Mouse (Mus musculus) MEL (cell line): ENCODE results near the gene Evi2b. TPM values are rescaled to one million over a fixed set of nuclear protein-coding genes. Genes with fewer than 3 reads are reported as not detected.
A peak's percentile ranks its signal among the peaks of the same experiment; 100 is the strongest.

Experiments used
- DNase-seq: peaks from one replicate; pipeline ENCODE4 v3.0.0; 2011; ENCODE audit warnings: low read depth, low spot score
- H3K27ac ChIP-seq: 2 replicates; pipeline ENCODE4 v1.5.1; 2012; ENCODE audit warnings: low read depth, mild to moderate bottlenecking, control low read depth, low read length, moderate library complexity; ENCODE audit not compliant: control insufficient read depth
- H3K27me3 ChIP-seq, 2 experiments: fragments of 150-350 bp in 1 of 2; sonication (generic) in 1 of 2; 2 replicates each; pipeline ENCODE4 v1.6.1; 2012; ENCODE audit warnings: low read length in 2 of 2, mild to moderate bottlenecking in 2 of 2, improper control_type of control experiment in 1 of 2, moderate library complexity in 1 of 2; ENCODE audit not compliant: insufficient read depth in 2 of 2, control insufficient read depth in 1 of 2
- H3K36me3 ChIP-seq, 2 experiments: 2 replicates each; pipeline ENCODE4 v1.6.1; 2012 to 2014; ENCODE audit warnings: low read length in 2 of 2, improper control_type of control experiment in 1 of 2, inconsistent platforms in 1 of 2, mild to moderate bottlenecking in 1 of 2; ENCODE audit not compliant: insufficient read depth in 2 of 2, control insufficient read depth in 1 of 2
- H3K4me1 ChIP-seq, 2 experiments: fragments of 150-350 bp in 1 of 2; sonication (generic) in 1 of 2; 2 replicates each; pipeline ENCODE4 v1.6.1; 2012; ENCODE audit warnings: low read length in 2 of 2, improper control_type of control experiment in 1 of 2, mild to moderate bottlenecking in 1 of 2; ENCODE audit not compliant: insufficient read depth in 2 of 2, control insufficient read depth in 1 of 2
- H3K4me3 ChIP-seq, 2 experiments: fragments of 150-350 bp in 1 of 2; sonication (generic) in 1 of 2; 2 replicates each; pipeline ENCODE4 v1.5.1; 2012; ENCODE audit warnings: low read depth in 2 of 2, low read length in 2 of 2, mild to moderate bottlenecking in 2 of 2, moderate library complexity in 2 of 2, control low read depth in 1 of 2, improper control_type of control experiment in 1 of 2; ENCODE audit not compliant: control insufficient read depth in 1 of 2, insufficient read depth in 1 of 2
- H3K79me2 ChIP-seq: 2 replicates; pipeline ENCODE4 v1.6.1; 2012; ENCODE audit warnings: mild to moderate bottlenecking, low read length, moderate library complexity; ENCODE audit not compliant: control insufficient read depth, poor library complexity, insufficient read depth
- H3K9ac ChIP-seq: 2 replicates; pipeline ENCODE4 v1.6.1; 2012; ENCODE audit warnings: low read depth, mild to moderate bottlenecking, control low read depth, low read length, moderate library complexity; ENCODE audit not compliant: control insufficient read depth, poor library complexity, severe bottlenecking
- H3K9me3 ChIP-seq: fragments of 150-350 bp; sonication (generic); replicated peaks from 2 replicates; pipeline ENCODE4 v1.6.1; 2012; ENCODE audit warnings: mild to moderate bottlenecking, low read length, improper control_type of control experiment, moderate library complexity; ENCODE audit not compliant: insufficient read depth
- ETS1 ChIP-seq: IDR thresholded peaks from 2 replicates; pipeline ENCODE4 v1.6.1; 2012; ENCODE audit warnings: low read depth, mild to moderate bottlenecking, inconsistent platforms, low read length, improper control_type of control experiment, moderate library complexity
- GATA1 ChIP-seq: IDR thresholded peaks from 2 replicates; pipeline ENCODE4 v1.6.1; 2011; ENCODE audit warnings: low read depth, low read length, improper control_type of control experiment
- MEF2A ChIP-seq: IDR thresholded peaks from 2 replicates; pipeline ENCODE4 v1.6.1; 2014; ENCODE audit warnings: low read depth, mild to moderate bottlenecking, inconsistent platforms, low read length, improper control_type of control experiment; ENCODE audit not compliant: poor library complexity, insufficient replicate concordance, severe bottlenecking; ENCODE audit errors: extremely low read depth
- MYB ChIP-seq: IDR thresholded peaks from 2 replicates; pipeline ENCODE4 v1.6.1; 2011; ENCODE audit warnings: mild to moderate bottlenecking, low read depth, low read length, improper control_type of control experiment
- MYC ChIP-seq: IDR thresholded peaks from 2 replicates; pipeline ENCODE4 v1.6.1; 2011; ENCODE audit warnings: low read depth, mild to moderate bottlenecking, low read length, improper control_type of control experiment, moderate library complexity
- NRF1 ChIP-seq: IDR thresholded peaks from 2 replicates; pipeline ENCODE4 v1.6.1; 2014; ENCODE audit warnings: low read depth, mild to moderate bottlenecking, inconsistent platforms, low read length, improper control_type of control experiment, moderate library complexity; ENCODE audit not compliant: poor library complexity, insufficient read depth, severe bottlenecking
- POLR2A ChIP-seq, 2 experiments: IDR thresholded peaks; 2 replicates each; pipeline ENCODE4 v1.6.1; 2011 to 2012; ENCODE audit warnings: low read length in 2 of 2, mild to moderate bottlenecking in 2 of 2, control low read depth in 1 of 2, improper control_type of control experiment in 1 of 2, low read depth in 1 of 2, moderate library complexity in 1 of 2; ENCODE audit not compliant: control insufficient read depth in 1 of 2, insufficient read depth in 1 of 2, poor library complexity in 1 of 2
- POLR2AphosphoS2 ChIP-seq: IDR thresholded peaks from 2 replicates; pipeline ENCODE4 v1.6.1; 2011; ENCODE audit warnings: low read length, improper control_type of control experiment
- RAD21 ChIP-seq: IDR thresholded peaks from 2 replicates; pipeline ENCODE4 v1.6.1; 2011; ENCODE audit warnings: mild to moderate bottlenecking, low read depth, low read length, improper control_type of control experiment
- SIN3A ChIP-seq: IDR thresholded peaks from 2 replicates; pipeline ENCODE4 v1.6.1; 2012; ENCODE audit warnings: low read length, improper control_type of control experiment, inconsistent platforms
- UBTF ChIP-seq: IDR thresholded peaks from 2 replicates; pipeline ENCODE4 v1.6.1; 2012; ENCODE audit warnings: low read depth, mild to moderate bottlenecking, inconsistent platforms, low read length, improper control_type of control experiment, moderate library complexity, borderline replicate concordance; ENCODE audit not compliant: insufficient read depth
- USF1 ChIP-seq: IDR thresholded peaks from 2 replicates; pipeline ENCODE4 v1.6.1; 2014; ENCODE audit warnings: low read depth, mild to moderate bottlenecking, inconsistent platforms, low read length, improper control_type of control experiment, moderate library complexity
- USF2 ChIP-seq, 2 experiments: IDR thresholded peaks; 2 replicates each; pipeline ENCODE4 v1.6.1; 2011 to 2012; ENCODE audit warnings: improper control_type of control experiment in 2 of 2, low read length in 2 of 2, borderline replicate concordance in 1 of 2, inconsistent platforms in 1 of 2, low read depth in 1 of 2, mild to moderate bottlenecking in 1 of 2; ENCODE audit not compliant: insufficient read depth in 1 of 2
- ZNF384 ChIP-seq: IDR thresholded peaks from 2 replicates; pipeline ENCODE4 v1.6.1; 2012; ENCODE audit warnings: low read depth, mild to moderate bottlenecking, inconsistent platforms, low read length, improper control_type of control experiment
- polyA plus RNA-seq, 2 experiments: library from polyadenylated mRNA; stranded (reverse) in 1 of 2; unstranded in 1 of 2; fragments of >175 nt in 1 of 2; fragments of >200 nt in 1 of 2; gene quantifications; 2 replicates each; pipeline versions ENCODE4 v1.2.1 to v1.2.4; 2012; ENCODE audit warnings: low replicate concordance in 2 of 2, low read depth in 1 of 2; ENCODE audit not compliant: insufficient read length in 2 of 2, insufficient read depth in 1 of 2, missing spikeins in 1 of 2
- total RNA-seq: library from RNA; depleted of rRNA; stranded (reverse); fragments of 300-350 nt; gene quantifications from 2 replicates; pipeline ENCODE4 v1.2.3, GENCODE M21; 2012

Evi2b gene
- total and polyA plus RNA-seq, 3 experiments: 8.1 to 42.4 TPM; not detected in 1

DNA sequence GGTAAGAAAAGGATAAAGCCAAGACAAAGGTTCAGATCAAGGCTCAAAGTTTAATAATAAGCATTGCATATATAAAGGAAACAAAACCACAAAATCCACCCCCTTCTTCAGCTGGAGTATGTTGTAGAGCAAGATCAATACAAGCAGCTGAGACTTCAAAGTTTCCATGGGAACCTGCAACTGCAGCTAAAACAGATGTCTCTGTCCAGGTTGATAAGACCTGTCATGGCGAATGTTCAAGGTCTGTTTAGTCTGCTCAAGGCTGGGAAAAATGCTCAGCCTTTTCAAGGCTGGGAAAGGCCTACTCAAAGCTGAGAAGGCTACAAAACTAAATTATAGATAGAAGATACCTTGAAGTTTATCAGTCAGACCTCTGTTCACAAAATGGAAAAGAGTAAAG lies 29.1 kb upstream of the Evi2b start:
- no peak for TF ChIP-seq MYC
- TF ChIP-seq USF2 (IDR thresholded peaks at IDR 0.05; ENCODE audit: borderline replicate concordance in 1 of 2, insufficient read depth in 1 of 2, low read depth in 1 of 2, low read length in 2 of 2): no peak
- TF ChIP-seq USF1: no peak
- 0 out of 2 replicates have a peak, but pooled peaks have one; percentile 12 for TF ChIP-seq GATA1
- TF ChIP-seq ETS1: peak; percentile 66
- TF ChIP-seq SIN3A: peak; percentile 25; the same call in 1 of the 2 replicates
- TF ChIP-seq, all 39 proteins: peak for 3
- DNase-seq: peak; percentile 49
- H3K27ac ChIP-seq: no peak overlapping the region
- H3K4me1 ChIP-seq: no peaks in the 10 kb centered on the region
- H3K79me2 ChIP-seq: no peaks in the 10 kb centered on the region
- no peak overlapping the region for H3K9ac ChIP-seq
- H3K9me3 ChIP-seq: no peaks in the 10 kb centered on the region
- no peaks in the 10 kb centered on the region for H3K27me3 ChIP-seq
- peaks cover 2 to 26% of the 10 kb centered on the region in 2 experiments; a peak in 3 of 4 replicates for H3K36me3 ChIP-seq
- H3K4me3 ChIP-seq: no peak overlapping the region

DNA sequence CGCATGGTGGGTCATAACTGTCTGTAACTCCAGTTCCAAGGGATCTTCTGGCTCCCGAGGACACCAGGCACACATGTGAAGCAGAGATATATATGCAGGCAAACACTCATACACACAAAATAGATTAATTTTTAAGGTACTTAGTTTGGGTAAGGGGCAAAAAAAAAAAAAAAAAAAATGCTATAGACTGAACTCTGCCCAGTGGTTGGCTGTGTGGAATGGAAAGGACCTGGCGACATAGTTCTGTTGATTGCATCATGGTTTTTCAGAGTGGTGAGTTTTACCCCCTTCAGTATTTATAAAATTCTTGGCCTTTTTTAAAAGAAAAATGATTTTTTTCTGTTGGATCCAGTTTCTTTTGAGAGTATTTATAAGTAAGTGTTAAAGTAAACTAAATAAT lies 12.7 kb upstream of the Evi2b start:
- Histone ChIP-seq H3K9ac (no peak overlapping the region), H3K4me3 (no peak overlapping the region), H3K9me3 (no peaks in the 10 kb centered on the region), H3K27ac (no peak overlapping the region), H3K27me3 (no peaks in the 10 kb centered on the region), H3K36me3 (peaks cover 0 to 3% of the 10 kb centered on the region in 2 experiments; a peak in 1 of 4 replicates), H3K4me1 (peaks cover 0 to 4% of the 10 kb centered on the region in 2 experiments; a peak in 3 of 4 replicates), H3K79me2 (no peaks in the 10 kb centered on the region)
- TF ChIP-seq MYB: no peak
- TF ChIP-seq ZNF384: 0 out of 2 replicates have a peak, but pooled peaks have one; percentile 15
- DNase-seq: no peak

DNA sequence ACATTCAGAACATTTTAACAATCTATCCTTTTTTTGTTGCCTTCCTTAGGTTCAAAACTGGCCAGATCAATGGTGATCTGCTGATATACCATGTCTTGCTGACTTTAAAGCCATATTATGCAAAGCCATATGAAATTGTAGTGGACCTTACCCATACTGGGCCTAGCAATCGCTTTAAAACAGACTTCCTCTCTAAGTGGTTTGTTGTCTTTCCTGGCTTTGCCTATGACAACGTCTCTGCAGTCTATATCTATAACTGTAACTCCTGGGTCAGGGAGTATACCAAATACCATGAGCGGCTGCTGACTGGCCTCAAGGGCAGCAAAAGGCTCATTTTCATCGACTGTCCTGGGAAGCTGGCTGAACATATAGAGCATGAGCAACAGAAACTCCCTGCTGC lies 12.0 kb upstream of the Evi2b start:
- no peak overlapping the region for H3K4me3 ChIP-seq
- H3K4me1 ChIP-seq: peaks cover 0 to 4% of the 10 kb centered on the region in 2 experiments; a peak in 3 of 4 replicates
- no peak overlapping the region for H3K9ac ChIP-seq
- DNase-seq: no peak
- H3K27me3 ChIP-seq: no peaks in the 10 kb centered on the region
- no peaks in the 10 kb centered on the region for H3K9me3 ChIP-seq
- no peaks in the 10 kb centered on the region for H3K79me2 ChIP-seq
- no peak overlapping the region for H3K27ac ChIP-seq
- TF ChIP-seq NRF1: no peak
- TF ChIP-seq UBTF: no peak
- no peak for TF ChIP-seq POLR2A (IDR thresholded peaks at IDR 0.05; ENCODE audit: control insufficient read depth in 1 of 2, insufficient read depth in 1 of 2, low read depth in 1 of 2, low read length in 2 of 2, poor library complexity in 1 of 2)
- no peak for TF ChIP-seq MEF2A
- no peak for TF ChIP-seq MYB
- TF ChIP-seq POLR2AphosphoS2: no peak
- no peak for TF ChIP-seq RAD21
- H3K36me3 ChIP-seq: peaks cover 0 to 3% of the 10 kb centered on the region in 2 experiments; a peak in 1 of 4 replicates
